In genomic region chr2:152106225-152106595, GRCm38 (mm10) we compare ENCODE assay signal across 8 mouse cellular contexts. TPM values are rescaled to one million over a fixed set of nuclear protein-coding genes. Genes with fewer than 3 reads are reported as not detected.
DNase-seq lines count a peak whose midpoint lies in the region; ATAC-seq and TF ChIP-seq lines count a peak whose summit lies in the region.

No protein-coding gene starts in this region.

- TF ChIP-seq EP300 in heart, postnatal 0 days (IDR thresholded peaks at IDR 0.05; ENCODE audit: low read depth), result no peak

- H3K9ac ChIP-seq in heart, postnatal 0 days (replicated peaks; ENCODE audit: low read depth, low read length), result peak overlapping the region; percentile 79; the same call in 1 of the 2 replicates
- H3K9ac ChIP-seq in hindbrain, embryonic 11.5 days (ENCODE audit: low read depth, low read length), result no peak overlapping the region; the same call in 1 of the 2 replicates
- peak overlapping the region; percentile 84; the same call in 1 of the 2 replicates for H3K9ac ChIP-seq in midbrain, embryonic 11.5 days (ENCODE audit: low read length)

- ATAC-seq in heart, postnatal 0 days (ENCODE audit: insufficient read depth, low read depth), result no peak
- no peak for ATAC-seq in hindbrain, embryonic 11.5 days (ENCODE audit: low FRiP score)
- ATAC-seq in midbrain, embryonic 11.5 days (ENCODE audit: low FRiP score), result no peak
- no peak for ATAC-seq in granulocyte monocyte progenitor cell, adult 5-6 weeks (replicated peaks; ENCODE audit: poor library complexity, severe bottlenecking)
- ATAC-seq in cerebellum, adult (ENCODE audit: insufficient number of reproducible peaks, low FRiP score, low TSS enrichment), result no peak

- TF ChIP-seq CTCF in heart, postnatal 0 days (IDR thresholded peaks at IDR 0.05; ENCODE audit: low read depth), result no peak

- no peaks in the 10 kb centered on the region for H3K36me3 ChIP-seq in heart, postnatal 0 days (replicated peaks; ENCODE audit: control insufficient read depth, insufficient read depth, low read length)
- H3K36me3 ChIP-seq in hindbrain, embryonic 11.5 days (ENCODE audit: control insufficient read depth, insufficient read depth, low read length), result no peaks in the 10 kb centered on the region
- no peaks in the 10 kb centered on the region; the same call in 1 of the 2 replicates for H3K36me3 ChIP-seq in midbrain, embryonic 11.5 days (ENCODE audit: control insufficient read depth, insufficient read depth, low read length)

- peaks cover 7% of the 10 kb centered on the region; the same call in 1 of the 2 replicates for H3K4me1 ChIP-seq in heart, postnatal 0 days (ENCODE audit: control insufficient read depth, insufficient read depth)
- H3K4me1 ChIP-seq in hindbrain, embryonic 11.5 days (replicated peaks; ENCODE audit: control insufficient read depth, insufficient read depth, low read length), result no peaks in the 10 kb centered on the region; the same call in 1 of the 2 replicates
- peaks cover 6% of the 10 kb centered on the region; the same call in 1 of the 2 replicates for H3K4me1 ChIP-seq in midbrain, embryonic 11.5 days (ENCODE audit: control insufficient read depth, insufficient read depth, low read length)

- H3K9me3 ChIP-seq in heart, postnatal 0 days (replicated peaks; ENCODE audit: control insufficient read depth, low read length), result peaks cover 4% of the 10 kb centered on the region; the same call in 1 of the 2 replicates
- H3K9me3 ChIP-seq in hindbrain, embryonic 11.5 days (ENCODE audit: control insufficient read depth, low read length), result no peaks in the 10 kb centered on the region
- H3K9me3 ChIP-seq in midbrain, embryonic 11.5 days (ENCODE audit: control insufficient read depth, low read length), result no peaks in the 10 kb centered on the region

- peak overlapping the region; percentile 87 for H3K4me2 ChIP-seq in heart, postnatal 0 days (ENCODE audit: low read depth, low read length)
- peak overlapping the region; percentile 64 for H3K4me2 ChIP-seq in hindbrain, embryonic 11.5 days (replicated peaks; ENCODE audit: low read depth, low read length)
- H3K4me2 ChIP-seq in midbrain, embryonic 11.5 days, result peak overlapping the region; percentile 80

- H3K27ac ChIP-seq in heart, postnatal 0 days (ENCODE audit: low read depth), result no peak overlapping the region
- no peak overlapping the region for H3K27ac ChIP-seq in hindbrain, embryonic 11.5 days (ENCODE audit: low read depth, low read length)
- H3K27ac ChIP-seq in midbrain, embryonic 11.5 days (ENCODE audit: low read depth, low read length), result no peak overlapping the region

- H3K4me3 ChIP-seq in heart, postnatal 0 days (ENCODE audit: low read depth, low read length), result peak overlapping the region; percentile 75
- H3K4me3 ChIP-seq in hindbrain, embryonic 11.5 days (ENCODE audit: low read depth, low read length), result peak overlapping the region; percentile 63
- H3K4me3 ChIP-seq in midbrain, embryonic 11.5 days (ENCODE audit: low read depth, low read length), result peak overlapping the region; percentile 59

- H3K27me3 ChIP-seq in heart, postnatal 0 days (ENCODE audit: control insufficient read depth, insufficient read depth, low read length), result no peaks in the 10 kb centered on the region; the same call in 1 of the 2 replicates
- no peaks in the 10 kb centered on the region for H3K27me3 ChIP-seq in hindbrain, embryonic 11.5 days (ENCODE audit: control insufficient read depth, insufficient read depth, low read length)
- no peaks in the 10 kb centered on the region for H3K27me3 ChIP-seq in midbrain, embryonic 11.5 days (ENCODE audit: control insufficient read depth, insufficient read depth, low read length)

- intact Hi-C loops in heart, postnatal 10 days (cut with DNase I), result loop anchor here (10.0 kb wide), 1 partner anchor 161 kb away; no protein-coding TSS in a partner anchor

- DNase-seq in heart, postnatal 0 days (ENCODE audit: low spot score), result no peak
- no peak for DNase-seq in heart, postnatal 10 days
- DNase-seq in adipocyte (ENCODE audit: low spot score), result peak; percentile 37
- DNase-seq in hindbrain, embryonic 11.5 days (ENCODE audit: low spot score), result no peak
- DNase-seq in midbrain, embryonic 11.5 days (ENCODE audit: low spot score, missing footprints), result no peak
- no peak for DNase-seq in retina, embryonic 14.5 days (ENCODE audit: low spot score)

- WGBS in heart, postnatal 0 days, result 75% methylated on average over 3 of the region's 3 CpGs
- 87% methylated on average over 3 of the region's 3 CpGs for WGBS in hindbrain, embryonic 11.5 days
- 91% methylated on average over 3 of the region's 3 CpGs for WGBS in midbrain, embryonic 11.5 days

RNA-seq across cellular contexts. Expression of gene Srxn1, which starts 0.9 kb away (rescaled TPM):
- 10.9 and 13.7 TPM in 2 replicates for total RNA-seq in heart, postnatal 0 days (2014; rRNA removed; ENCODE audit: low replicate concordance)
- 9.5 and 10.2 TPM in 2 replicates for polyA plus RNA-seq in heart, postnatal 0 days (2015; fragmentation: Nextera tagmentation; extraction: Ambion mirVana)
- 10 to 100 TPM; 11.3 to 12.1 TPM for total RNA-seq in heart, postnatal 10 days (2021)
- polyA plus RNA-seq in hindbrain, embryonic 11.5 days (2014; fragmentation: Nextera tagmentation; extraction: Ambion mirVana), result 13.4 and 14.8 TPM in 2 replicates
- polyA plus RNA-seq in midbrain, embryonic 11.5 days (2014; fragmentation: Nextera tagmentation; extraction: Ambion mirVana), result 14.2 and 14.6 TPM in 2 replicates
- total RNA-seq in granulocyte monocyte progenitor cell, adult 5-6 weeks (2014; fragmentation: Nextera tagmentation), result 0.47 and 5.5 TPM in 2 replicates
- total RNA-seq in granulocyte monocyte progenitor cell, adult 5-6 weeks (2017), result 1.3 and 2.0 TPM in 2 replicates

RNA-seq across cellular contexts. Expression of gene Scrt2, which starts 24.9 kb away (rescaled TPM):
- total RNA-seq in heart, postnatal 0 days (2014; rRNA removed; ENCODE audit: low replicate concordance), result not detected in 2 replicates
- not detected in 2 replicates for polyA plus RNA-seq in heart, postnatal 0 days (2015; fragmentation: Nextera tagmentation; extraction: Ambion mirVana)
- total RNA-seq in heart, postnatal 10 days (2021), result not detected
- 27.1 and 31.4 TPM in 2 replicates for polyA plus RNA-seq in hindbrain, embryonic 11.5 days (2014; fragmentation: Nextera tagmentation; extraction: Ambion mirVana)
- 10.0 and 11.0 TPM in 2 replicates for polyA plus RNA-seq in midbrain, embryonic 11.5 days (2014; fragmentation: Nextera tagmentation; extraction: Ambion mirVana)
- total RNA-seq in granulocyte monocyte progenitor cell, adult 5-6 weeks (2014; fragmentation: Nextera tagmentation), result not detected in 2 replicates
- total RNA-seq in granulocyte monocyte progenitor cell, adult 5-6 weeks (2017), result not detected in 2 replicates

RNA-seq across cellular contexts. Expression of gene Tcf15, which starts 37.2 kb away (rescaled TPM):
- 32.5 and 36.8 TPM in 2 replicates for total RNA-seq in heart, postnatal 0 days (2014; rRNA removed; ENCODE audit: low replicate concordance)
- polyA plus RNA-seq in heart, postnatal 0 days (2015; fragmentation: Nextera tagmentation; extraction: Ambion mirVana), result 23.0 and 23.2 TPM in 2 replicates
- 10 to 100 TPM; 44.1 to 53.6 TPM for total RNA-seq in heart, postnatal 10 days (2021)
- polyA plus RNA-seq in hindbrain, embryonic 11.5 days (2014; fragmentation: Nextera tagmentation; extraction: Ambion mirVana), result 10.7 and 13.1 TPM in 2 replicates
- polyA plus RNA-seq in midbrain, embryonic 11.5 days (2014; fragmentation: Nextera tagmentation; extraction: Ambion mirVana), result 2.8 and 3.2 TPM in 2 replicates
- total RNA-seq in granulocyte monocyte progenitor cell, adult 5-6 weeks (2014; fragmentation: Nextera tagmentation), result not detected in 2 replicates
- not detected in 2 replicates for total RNA-seq in granulocyte monocyte progenitor cell, adult 5-6 weeks (2017)

Comparison
In these comparisons a context has a peak if more than half of its experiments do, and no peak if none do; other contexts are left out.
1. RNA of gene Tcf15, which starts 37.2 kb away (total RNA-seq): 44.1 to 53.6 TPM in heart, postnatal 10 days and 32.5 to 36.8 TPM in heart, postnatal 0 days; not detected in granulocyte monocyte progenitor cell, adult 5-6 weeks; every median in the first group is over 10 times any median in the second.
2. Peak in every context shown above with its lines, with median percentiles within 50 percentile points of each other: H3K4me2 ChIP-seq and H3K4me3 ChIP-seq.